Mouse (Mus musculus): ENCODE measurements around the gene Mta2. TPM values are rescaled to one million over a fixed set of nuclear protein-coding genes. Genes with fewer than 3 reads are reported as not detected.

Mta2 gene
- polyA plus RNA-seq, 1 experiment from 2014 or later = 178 TPM

GRCm38 (mm10) chr19:8940526-8941133, 1.0 kb upstream of the Mta2 start:
- Histone ChIP-seq H3K4me3 (peak overlapping the region; percentile 97), H3K36me3 (peaks cover 65% of the 10 kb centered on the region), H3K27ac (replicated peaks) (peak overlapping the region; percentile 98; the same call in 1 of the 2 replicates)

DNA sequence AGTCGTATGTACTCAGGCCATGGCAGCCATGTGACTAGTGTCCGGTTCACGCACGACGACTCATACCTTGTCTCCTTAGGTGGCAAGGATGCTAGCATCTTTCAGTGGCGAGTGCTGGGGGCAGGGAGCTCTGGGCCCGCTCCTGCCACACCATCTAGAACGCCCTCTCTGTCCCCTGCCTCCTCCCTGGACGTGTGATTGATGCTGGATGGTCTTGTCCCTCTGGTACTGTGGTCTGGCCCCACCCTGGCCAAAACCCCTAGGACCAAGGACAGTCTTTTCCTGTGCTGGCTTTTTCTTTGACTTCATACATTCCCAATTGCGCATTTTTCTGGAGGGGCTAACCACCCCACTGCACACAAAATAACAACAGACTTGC, 550 bp upstream of the Mta2 start:
- Histone ChIP-seq H3K36me3 (peaks cover 65% of the 10 kb centered on the region), H3K27ac (replicated peaks) (peak overlapping the region; percentile 98), H3K9me3 (replicated peaks) (no peaks in the 10 kb centered on the region), H3K27me3 (ENCODE audit: low read depth, poor library complexity, severe bottlenecking) (no peaks in the 10 kb centered on the region), H3K4me3 (peak overlapping the region; percentile 97), H3K4me1 (peaks cover 34% of the 10 kb centered on the region)
- WGBS = 42% methylated on average over 10 of the region's 10 CpGs
- DNase-seq (ENCODE audit: low spot score) = no peak

More at GRCm38 (mm10) chr19:8940526-8941133, 1.0 kb upstream of the Mta2 start:
- Histone ChIP-seq H3K9me3 (replicated peaks) (no peaks in the 10 kb centered on the region), H3K27me3 (ENCODE audit: low read depth, poor library complexity, severe bottlenecking) (no peaks in the 10 kb centered on the region), H3K4me1 (peaks cover 34% of the 10 kb centered on the region)
- 81% methylated on average over 15 of the region's 15 CpGs for whole genome bisulfite sequencing
- no peak for DNase-seq (ENCODE audit: low spot score)

DNA sequence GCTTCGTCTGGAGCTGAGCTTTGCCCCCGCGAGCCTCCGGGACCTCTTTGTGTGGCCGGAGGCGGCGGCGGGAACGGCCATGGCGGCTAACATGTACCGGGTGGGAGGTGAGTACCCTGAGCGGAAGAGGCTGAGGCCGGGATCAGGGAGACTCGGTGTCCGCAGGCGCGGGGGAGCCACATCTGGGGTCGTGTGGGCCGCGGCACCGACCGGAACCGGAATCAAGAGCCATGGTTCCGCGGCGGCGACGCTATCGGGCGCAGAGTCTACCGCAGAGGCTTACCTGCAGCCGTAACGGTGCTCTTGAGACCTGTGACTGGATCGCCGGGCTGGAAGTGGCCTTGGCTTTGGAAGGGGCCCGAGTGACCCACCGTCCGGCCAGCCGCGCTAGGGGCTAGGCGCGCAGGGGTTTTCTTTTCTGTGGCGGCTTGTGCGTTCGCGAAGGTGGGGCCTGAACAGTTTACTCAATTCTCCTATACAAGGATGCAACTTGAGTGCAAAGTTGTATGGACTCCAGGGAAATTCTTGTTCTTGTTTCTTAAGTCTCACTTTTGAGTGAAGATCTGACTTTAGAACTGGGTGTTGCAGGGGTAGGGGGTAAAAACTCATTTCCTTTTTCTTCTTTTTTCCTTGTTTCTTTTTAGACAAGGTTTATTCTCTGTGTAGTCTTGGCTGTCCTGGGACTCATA, 745 bp downstream of the Mta2 start:
- WGBS = under 1% methylated on average over 46 of the region's 46 CpGs
- no peak for DNase-seq (ENCODE audit: low spot score)

DNA sequence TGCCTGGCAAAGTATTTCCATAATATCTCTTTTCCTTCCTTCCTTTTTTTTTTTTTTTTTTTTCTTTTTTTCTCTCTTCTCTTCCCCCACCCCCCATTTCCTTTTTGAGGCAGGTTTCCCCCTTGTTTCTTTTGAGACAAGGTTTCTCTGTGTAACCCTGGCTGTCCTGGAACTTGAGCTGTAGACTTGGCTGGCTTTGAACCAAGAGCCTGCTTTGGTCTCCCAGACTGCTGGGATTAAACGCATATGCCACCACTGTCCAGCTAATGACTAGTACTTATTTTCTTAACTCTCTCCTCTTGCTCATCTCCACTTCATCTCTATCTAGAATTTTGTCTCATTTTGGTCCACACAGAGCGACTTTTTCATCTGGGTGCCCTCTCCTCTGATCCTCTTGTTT, 1.4 kb downstream of the Mta2 start:
- WGBS = 70% methylated on average over 2 of the region's 2 CpGs

More for the DNA sequence above, 745 bp downstream of the Mta2 start:
- H3K4me1 ChIP-seq = peaks cover 34% of the 10 kb centered on the region
- H3K36me3 ChIP-seq = peaks cover 65% of the 10 kb centered on the region
- H3K27me3 ChIP-seq (ENCODE audit: low read depth, poor library complexity, severe bottlenecking) = no peaks in the 10 kb centered on the region
- H3K4me3 ChIP-seq = peak overlapping the region; percentile 97
- no peaks in the 10 kb centered on the region for H3K9me3 ChIP-seq (replicated peaks)
- peak overlapping the region; percentile 98 for H3K27ac ChIP-seq (replicated peaks)

GRCm38 (mm10) chr19:8944062-8944461, 2.4 kb downstream of the Mta2 start:
- no peaks in the 10 kb centered on the region for H3K27me3 ChIP-seq (ENCODE audit: low read depth, poor library complexity, severe bottlenecking)
- DNase-seq (ENCODE audit: low spot score) = no peak
- H3K4me3 ChIP-seq = peak overlapping the region; percentile 97
- H3K27ac ChIP-seq (replicated peaks) = peak overlapping the region; percentile 38; the same call in 1 of the 2 replicates
- 84% methylated on average over 5 of the region's 5 CpGs for WGBS
- H3K9me3 ChIP-seq (replicated peaks) = no peaks in the 10 kb centered on the region
- peaks cover 34% of the 10 kb centered on the region for H3K4me1 ChIP-seq
- H3K36me3 ChIP-seq = peaks cover 65% of the 10 kb centered on the region

More for the DNA sequence above, 1.4 kb downstream of the Mta2 start:
- Histone ChIP-seq H3K27ac (replicated peaks) (peak overlapping the region; percentile 98; the same call in 1 of the 2 replicates), H3K4me3 (peak overlapping the region; percentile 97), H3K4me1 (peaks cover 34% of the 10 kb centered on the region), H3K27me3 (ENCODE audit: low read depth, poor library complexity, severe bottlenecking) (no peaks in the 10 kb centered on the region), H3K9me3 (replicated peaks) (no peaks in the 10 kb centered on the region), H3K36me3 (peaks cover 65% of the 10 kb centered on the region)
- no peak for DNase-seq (ENCODE audit: low spot score)

GRCm38 (mm10) chr19:8944750-8945149, 3.1 kb downstream of the Mta2 start:
- Histone ChIP-seq H3K9me3 (replicated peaks) (no peaks in the 10 kb centered on the region), H3K4me1 (peaks cover 34% of the 10 kb centered on the region), H3K27ac (replicated peaks) (0 out of 2 replicates have a peak overlapping the region, but pooled peaks have one; percentile 10), H3K36me3 (peaks cover 68% of the 10 kb centered on the region), H3K27me3 (ENCODE audit: low read depth, poor library complexity, severe bottlenecking) (no peaks in the 10 kb centered on the region), H3K4me3 (peak overlapping the region; percentile 5; the same call in 1 of the 2 replicates)
- WGBS = 70% methylated on average over 5 of the region's 5 CpGs
- DNase-seq (ENCODE audit: low spot score) = peak; percentile 61

GRCm38 (mm10) chr19:8945251-8945650, 3.6 kb downstream of the Mta2 start:
- 88% methylated on average over 6 of the region's 6 CpGs for WGBS
- DNase-seq (ENCODE audit: low spot score) = no peak
- no peaks in the 10 kb centered on the region for H3K27me3 ChIP-seq (ENCODE audit: low read depth, poor library complexity, severe bottlenecking)
- H3K9me3 ChIP-seq (replicated peaks) = no peaks in the 10 kb centered on the region
- H3K27ac ChIP-seq (replicated peaks) = 0 out of 2 replicates have a peak overlapping the region, but pooled peaks have one; percentile 10
- H3K36me3 ChIP-seq = peaks cover 72% of the 10 kb centered on the region
- peaks cover 34% of the 10 kb centered on the region for H3K4me1 ChIP-seq
- peak overlapping the region; percentile 5; the same call in 1 of the 2 replicates for H3K4me3 ChIP-seq

GRCm38 (mm10) chr19:8946929-8947328, 5.3 kb downstream of the Mta2 start:
- Histone ChIP-seq H3K27me3 (ENCODE audit: low read depth, poor library complexity, severe bottlenecking) (no peaks in the 10 kb centered on the region), H3K4me1 (peaks cover 22% of the 10 kb centered on the region), H3K27ac (replicated peaks) (no peak overlapping the region), H3K36me3 (peaks cover 89% of the 10 kb centered on the region), H3K4me3 (no peak overlapping the region), H3K9me3 (replicated peaks) (no peaks in the 10 kb centered on the region)
- WGBS = 95% methylated on average over 7 of the region's 7 CpGs
- DNase-seq (ENCODE audit: low spot score) = no peak

DNA sequence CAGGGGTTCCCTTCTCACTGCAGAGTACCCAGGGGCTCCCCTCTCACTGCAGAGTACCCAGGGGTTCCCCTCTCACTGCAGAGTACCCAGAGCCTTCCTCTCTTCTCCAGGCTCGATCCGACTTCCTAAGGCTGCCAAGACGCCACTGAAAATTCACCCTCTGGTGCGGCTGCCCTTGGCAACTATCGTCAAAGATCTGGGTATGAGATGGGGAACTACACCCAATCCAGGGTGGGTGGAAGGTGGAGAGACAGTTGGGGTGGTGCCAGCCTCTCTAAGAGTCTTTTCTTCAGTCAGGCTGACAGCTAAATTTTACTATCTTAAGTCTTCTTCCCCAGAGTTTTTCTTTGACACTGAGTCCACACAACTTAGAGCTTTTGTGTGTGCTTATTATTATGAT, 8.5 kb downstream of the Mta2 start:
- no peak overlapping the region for H3K27ac ChIP-seq (replicated peaks)
- DNase-seq (ENCODE audit: low spot score) = no peak
- peaks cover 25% of the 10 kb centered on the region for H3K4me1 ChIP-seq
- WGBS = 95% methylated on average over 5 of the region's 5 CpGs
- no peaks in the 10 kb centered on the region for H3K9me3 ChIP-seq (replicated peaks)
- H3K4me3 ChIP-seq = no peak overlapping the region
- H3K36me3 ChIP-seq = peaks cover 80% of the 10 kb centered on the region
- no peaks in the 10 kb centered on the region for H3K27me3 ChIP-seq (ENCODE audit: low read depth, poor library complexity, severe bottlenecking)

DNA sequence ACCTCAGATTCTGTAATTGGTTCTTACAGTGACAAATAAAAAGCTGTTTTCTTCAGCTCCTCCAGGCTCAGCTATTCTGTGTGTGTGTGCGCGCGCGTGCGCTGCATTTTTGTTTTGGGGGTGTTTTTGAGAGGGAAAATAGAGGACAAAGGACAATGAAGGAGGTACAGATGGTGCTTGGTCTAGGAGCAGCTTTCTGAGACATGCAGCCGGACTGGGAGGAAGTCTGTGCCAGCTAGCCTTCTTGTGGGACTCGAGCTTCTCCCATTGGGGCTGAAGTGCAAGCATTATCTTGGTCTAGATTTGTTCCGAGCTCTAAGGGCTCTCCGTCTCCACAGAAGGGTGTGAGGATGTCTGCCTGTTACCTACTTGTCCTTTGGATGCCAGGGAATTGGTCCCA, 10.6 kb downstream of the Mta2 start:
- Histone ChIP-seq H3K36me3 (peaks cover 80% of the 10 kb centered on the region), H3K27me3 (ENCODE audit: low read depth, poor library complexity, severe bottlenecking) (no peaks in the 10 kb centered on the region), H3K9me3 (replicated peaks) (no peaks in the 10 kb centered on the region), H3K4me1 (peaks cover 27% of the 10 kb centered on the region), H3K27ac (replicated peaks) (peak overlapping the region; percentile 86; the same call in 1 of the 2 replicates), H3K4me3 (peak overlapping the region; percentile 81; the same call in 1 of the 2 replicates)
- DNase-seq (ENCODE audit: low spot score) = no peak
- 91% methylated on average over 9 of the region's 9 CpGs for WGBS

- H3K4me3 ChIP-seq = peak within 1 kb of the TSS; percentile 81
- peaks cover 27% of the 10 kb centered on the region for H3K4me1 ChIP-seq
- peak within 1 kb of the TSS; percentile 86 for H3K27ac ChIP-seq (replicated peaks)
- H3K36me3 ChIP-seq = peaks cover 79% of the 10 kb centered on the region
- no peaks in the 10 kb centered on the region for H3K27me3 ChIP-seq (ENCODE audit: low read depth, poor library complexity, severe bottlenecking)
- 6% methylated on average over 46 of the region's 46 CpGs for WGBS
- no peaks in the 10 kb centered on the region for H3K9me3 ChIP-seq (replicated peaks)
- peak; percentile 90 for DNase-seq (ENCODE audit: low spot score)
Observed at GRCm38 (mm10) chr19:8953135-8954039, 11.7 kb downstream of the Mta2 start, which contains the start of gene Tut1. TSS of gene Tut1 (plus strand) at chr19:8953847.

GRCm38 (mm10) chr19:8954171-8954570, 12.5 kb downstream of the Mta2 start:
- Histone ChIP-seq H3K4me1 (peaks cover 27% of the 10 kb centered on the region), H3K27ac (replicated peaks) (peak overlapping the region; percentile 86), H3K4me3 (peak overlapping the region; percentile 81), H3K9me3 (replicated peaks) (no peaks in the 10 kb centered on the region), H3K27me3 (ENCODE audit: low read depth, poor library complexity, severe bottlenecking) (no peaks in the 10 kb centered on the region), H3K36me3 (peaks cover 79% of the 10 kb centered on the region)
- 6% methylated on average over 9 of the region's 9 CpGs for WGBS
- no peak for DNase-seq (ENCODE audit: low spot score)
